Mouse (Mus musculus) MEL (cell line): Measurements from ENCODE around the gene Lcmt1. TPM values are rescaled to one million over a fixed set of nuclear protein-coding genes. Genes with fewer than 3 reads are reported as not detected.

ENCODE experiments used
- DNase-seq: peaks from one replicate; pipeline ENCODE4 v3.0.0; 2011; ENCODE audit warnings: low read depth, low spot score
- H3K27ac ChIP-seq: 2 replicates; pipeline ENCODE4 v1.5.1; 2012; ENCODE audit warnings: low read depth, mild to moderate bottlenecking, control low read depth, low read length, moderate library complexity; ENCODE audit not compliant: control insufficient read depth
- H3K27me3 ChIP-seq, 2 experiments: fragments of 150-350 bp in 1 of 2; sonication (generic) in 1 of 2; 2 replicates each; pipeline ENCODE4 v1.6.1; 2012; ENCODE audit warnings: low read length in 2 of 2, mild to moderate bottlenecking in 2 of 2, improper control_type of control experiment in 1 of 2, moderate library complexity in 1 of 2; ENCODE audit not compliant: insufficient read depth in 2 of 2, control insufficient read depth in 1 of 2
- H3K36me3 ChIP-seq, 2 experiments: 2 replicates each; pipeline ENCODE4 v1.6.1; 2012 to 2014; ENCODE audit warnings: low read length in 2 of 2, improper control_type of control experiment in 1 of 2, inconsistent platforms in 1 of 2, mild to moderate bottlenecking in 1 of 2; ENCODE audit not compliant: insufficient read depth in 2 of 2, control insufficient read depth in 1 of 2
- H3K4me1 ChIP-seq, 2 experiments: fragments of 150-350 bp in 1 of 2; sonication (generic) in 1 of 2; 2 replicates each; pipeline ENCODE4 v1.6.1; 2012; ENCODE audit warnings: low read length in 2 of 2, improper control_type of control experiment in 1 of 2, mild to moderate bottlenecking in 1 of 2; ENCODE audit not compliant: insufficient read depth in 2 of 2, control insufficient read depth in 1 of 2
- H3K4me3 ChIP-seq, 2 experiments: fragments of 150-350 bp in 1 of 2; sonication (generic) in 1 of 2; 2 replicates each; pipeline ENCODE4 v1.5.1; 2012; ENCODE audit warnings: low read depth in 2 of 2, low read length in 2 of 2, mild to moderate bottlenecking in 2 of 2, moderate library complexity in 2 of 2, control low read depth in 1 of 2, improper control_type of control experiment in 1 of 2; ENCODE audit not compliant: control insufficient read depth in 1 of 2, insufficient read depth in 1 of 2
- H3K79me2 ChIP-seq: 2 replicates; pipeline ENCODE4 v1.6.1; 2012; ENCODE audit warnings: mild to moderate bottlenecking, low read length, moderate library complexity; ENCODE audit not compliant: control insufficient read depth, poor library complexity, insufficient read depth
- H3K9ac ChIP-seq: 2 replicates; pipeline ENCODE4 v1.6.1; 2012; ENCODE audit warnings: low read depth, mild to moderate bottlenecking, control low read depth, low read length, moderate library complexity; ENCODE audit not compliant: control insufficient read depth, poor library complexity, severe bottlenecking
- H3K9me3 ChIP-seq: fragments of 150-350 bp; sonication (generic); replicated peaks from 2 replicates; pipeline ENCODE4 v1.6.1; 2012; ENCODE audit warnings: mild to moderate bottlenecking, low read length, improper control_type of control experiment, moderate library complexity; ENCODE audit not compliant: insufficient read depth
- CHD1 ChIP-seq: IDR thresholded peaks from 2 replicates; pipeline ENCODE4 v1.6.1; 2012; ENCODE audit warnings: low read depth, mild to moderate bottlenecking, inconsistent platforms, low read length, improper control_type of control experiment
- CHD2 ChIP-seq: IDR thresholded peaks from 2 replicates; pipeline ENCODE4 v1.6.1; 2011; ENCODE audit warnings: low read length, improper control_type of control experiment
- CTCF ChIP-seq, 3 experiments: IDR thresholded peaks in 2 of 3; conservative IDR thresholded peaks in 1 of 3; 2 replicates each; pipeline ENCODE4 v1.5.1; 2011 to 2012; ENCODE audit warnings: low read length in 3 of 3, low read depth in 2 of 3, mild to moderate bottlenecking in 2 of 3, improper control_type of control experiment in 1 of 3, inconsistent platforms in 1 of 3, mixed read lengths in 1 of 3, moderate library complexity in 1 of 3; ENCODE audit not compliant: control insufficient read depth in 1 of 3, insufficient read depth in 1 of 3, poor library complexity in 1 of 3, severe bottlenecking in 1 of 3
- E2F4 ChIP-seq: IDR thresholded peaks from 2 replicates; pipeline ENCODE4 v1.6.1; 2011; ENCODE audit warnings: low read depth, low read length, improper control_type of control experiment, borderline replicate concordance
- ELF1 ChIP-seq: IDR thresholded peaks from 2 replicates; pipeline ENCODE4 v1.6.1; 2014; ENCODE audit warnings: low read depth, mild to moderate bottlenecking, inconsistent platforms, low read length, improper control_type of control experiment, moderate library complexity
- EP300 ChIP-seq, 2 experiments: IDR thresholded peaks; 2 replicates each; pipeline ENCODE4 v1.6.1; 2011; ENCODE audit warnings: improper control_type of control experiment in 2 of 2, low read length in 2 of 2, low read depth in 1 of 2, mild to moderate bottlenecking in 1 of 2
- GATA1 ChIP-seq: IDR thresholded peaks from 2 replicates; pipeline ENCODE4 v1.6.1; 2011; ENCODE audit warnings: low read depth, low read length, improper control_type of control experiment
- JUND ChIP-seq: IDR thresholded peaks from 2 replicates; pipeline ENCODE4 v1.6.1; 2011; ENCODE audit warnings: low read depth, mild to moderate bottlenecking, improper control_type of control experiment, low read length
- MAFK ChIP-seq: IDR thresholded peaks from 2 replicates; pipeline ENCODE4 v1.6.1; 2011; ENCODE audit warnings: low read depth, mild to moderate bottlenecking, low read length, improper control_type of control experiment, borderline replicate concordance
- MYB ChIP-seq: IDR thresholded peaks from 2 replicates; pipeline ENCODE4 v1.6.1; 2011; ENCODE audit warnings: mild to moderate bottlenecking, low read depth, low read length, improper control_type of control experiment
- MYC ChIP-seq: IDR thresholded peaks from 2 replicates; pipeline ENCODE4 v1.6.1; 2011; ENCODE audit warnings: low read depth, mild to moderate bottlenecking, low read length, improper control_type of control experiment, moderate library complexity
- NELFE ChIP-seq: IDR thresholded peaks from 2 replicates; pipeline ENCODE4 v1.6.1; 2011; ENCODE audit warnings: low read depth, low read length, improper control_type of control experiment
- POLR2A ChIP-seq, 2 experiments: IDR thresholded peaks; 2 replicates each; pipeline ENCODE4 v1.6.1; 2011 to 2012; ENCODE audit warnings: low read length in 2 of 2, mild to moderate bottlenecking in 2 of 2, control low read depth in 1 of 2, improper control_type of control experiment in 1 of 2, low read depth in 1 of 2, moderate library complexity in 1 of 2; ENCODE audit not compliant: control insufficient read depth in 1 of 2, insufficient read depth in 1 of 2, poor library complexity in 1 of 2
- POLR2AphosphoS2 ChIP-seq: IDR thresholded peaks from 2 replicates; pipeline ENCODE4 v1.6.1; 2011; ENCODE audit warnings: low read length, improper control_type of control experiment
- POLR2AphosphoS5 ChIP-seq: IDR thresholded peaks from 2 replicates; pipeline ENCODE4 v1.6.1; 2012; ENCODE audit warnings: low read depth, borderline replicate concordance, mild to moderate bottlenecking, inconsistent platforms, low read length, moderate library complexity, mixed read lengths
- SIN3A ChIP-seq: IDR thresholded peaks from 2 replicates; pipeline ENCODE4 v1.6.1; 2012; ENCODE audit warnings: low read length, improper control_type of control experiment, inconsistent platforms
- SMC3 ChIP-seq: IDR thresholded peaks from 2 replicates; pipeline ENCODE4 v1.6.1; 2011; ENCODE audit warnings: low read depth, low read length, improper control_type of control experiment
- TAL1 ChIP-seq: IDR thresholded peaks from 2 replicates; pipeline ENCODE4 v1.6.1; 2012; ENCODE audit warnings: mild to moderate bottlenecking, inconsistent platforms, low read length, moderate library complexity, mixed read lengths
- TBP ChIP-seq: IDR thresholded peaks from 2 replicates; pipeline ENCODE4 v1.8.0; 2011; ENCODE audit warnings: low read depth, low read length, improper control_type of control experiment
- TCF12 ChIP-seq: IDR thresholded peaks from 2 replicates; pipeline ENCODE4 v1.6.1; 2014; ENCODE audit warnings: low read depth, mild to moderate bottlenecking, inconsistent platforms, low read length, improper control_type of control experiment, moderate library complexity
- UBTF ChIP-seq: IDR thresholded peaks from 2 replicates; pipeline ENCODE4 v1.6.1; 2012; ENCODE audit warnings: low read depth, mild to moderate bottlenecking, inconsistent platforms, low read length, improper control_type of control experiment, moderate library complexity, borderline replicate concordance; ENCODE audit not compliant: insufficient read depth
- ZC3H11A ChIP-seq: IDR thresholded peaks from 2 replicates; pipeline ENCODE4 v1.6.1; 2012; ENCODE audit warnings: low read depth, mild to moderate bottlenecking, inconsistent platforms, low read length, improper control_type of control experiment
- ZMIZ1 ChIP-seq: IDR thresholded peaks from 2 replicates; pipeline ENCODE4 v1.6.1; 2012; ENCODE audit warnings: low read depth, mild to moderate bottlenecking, inconsistent platforms, low read length, improper control_type of control experiment, moderate library complexity
- polyA plus RNA-seq, 2 experiments: library from polyadenylated mRNA; stranded (reverse) in 1 of 2; unstranded in 1 of 2; fragments of >175 nt in 1 of 2; fragments of >200 nt in 1 of 2; gene quantifications; 2 replicates each; pipeline versions ENCODE4 v1.2.1 to v1.2.4; 2012; ENCODE audit warnings: low replicate concordance in 2 of 2, low read depth in 1 of 2; ENCODE audit not compliant: insufficient read length in 2 of 2, insufficient read depth in 1 of 2, missing spikeins in 1 of 2
- total RNA-seq: library from RNA; depleted of rRNA; stranded (reverse); fragments of 300-350 nt; gene quantifications from 2 replicates; pipeline ENCODE4 v1.2.3, GENCODE M21; 2012

Gene Lcmt1
- total and polyA plus RNA-seq, 3 experiments = 44.4 to 51.7 TPM; not detected in 1

GRCm38 (mm10) chr7:123344079-123344780 is 25.4 kb upstream of the Lcmt1 start:
- peaks cover 1% of the 10 kb centered on the region; the same call in 1 of the 2 replicates for H3K79me2 ChIP-seq
- peak; percentile 14 for DNase-seq
- H3K27ac ChIP-seq = no peak overlapping the region
- no peaks in the 10 kb centered on the region for H3K4me1 ChIP-seq
- no peak overlapping the region for H3K9ac ChIP-seq
- TF ChIP-seq MYC (no peak), ZC3H11A (no peak), JUND (no peak), CTCF (IDR thresholded peaks at IDR 0.05 in 2 of 3, conservative IDR thresholded peaks at IDR 0.05 in 1 of 3; ENCODE audit: control insufficient read depth in 1 of 3, insufficient read depth in 1 of 3, low read depth in 2 of 3, low read length in 3 of 3, poor library complexity in 1 of 3, severe bottlenecking in 1 of 3) (no peak), ZMIZ1 (no peak), GATA1 (no peak), MYB (no peak), TBP (no peak), UBTF (no peak), NELFE (no peak), EP300 (IDR thresholded peaks at IDR 0.05; ENCODE audit: low read depth in 1 of 2, low read length in 2 of 2) (no peak), CHD2 (no peak), ELF1 (no peak), MAFK (no peak), E2F4 (no peak), SMC3 (no peak), POLR2AphosphoS2 (no peak), TCF12 (no peak), POLR2AphosphoS5 (no peak)
- no peaks in the 10 kb centered on the region; a peak in 2 of 4 replicates for H3K36me3 ChIP-seq
- H3K27me3 ChIP-seq = no peaks in the 10 kb centered on the region
- no peaks in the 10 kb centered on the region for H3K9me3 ChIP-seq
- no peak overlapping the region for H3K4me3 ChIP-seq

GRCm38 (mm10) chr7:123345041-123345544 is 24.5 kb upstream of the Lcmt1 start:
- no peak overlapping the region for H3K9ac ChIP-seq
- no peak overlapping the region for H3K4me3 ChIP-seq
- TF ChIP-seq SMC3 = no peak
- TF ChIP-seq E2F4 = no peak
- TF ChIP-seq MYB = no peak
- TF ChIP-seq CHD2 = no peak
- no peak for TF ChIP-seq CHD1
- TF ChIP-seq TAL1 = no peak
- TF ChIP-seq POLR2AphosphoS2 = no peak
- no peak for TF ChIP-seq SIN3A
- TF ChIP-seq POLR2AphosphoS5 = no peak
- TF ChIP-seq POLR2A (IDR thresholded peaks at IDR 0.05; ENCODE audit: control insufficient read depth in 1 of 2, insufficient read depth in 1 of 2, low read depth in 1 of 2, low read length in 2 of 2, poor library complexity in 1 of 2) = no peak
- no peaks in the 10 kb centered on the region for H3K27me3 ChIP-seq
- H3K4me1 ChIP-seq = no peaks in the 10 kb centered on the region
- H3K27ac ChIP-seq = no peak overlapping the region
- no peak for DNase-seq
- H3K79me2 ChIP-seq = peaks cover 1% of the 10 kb centered on the region; the same call in 1 of the 2 replicates
- H3K36me3 ChIP-seq = no peaks in the 10 kb centered on the region; a peak in 2 of 4 replicates
- no peaks in the 10 kb centered on the region for H3K9me3 ChIP-seq
